Mouse (Mus musculus): ENCODE measurements around the gene Plekhm1.

Gene Plekhm1

DNA sequence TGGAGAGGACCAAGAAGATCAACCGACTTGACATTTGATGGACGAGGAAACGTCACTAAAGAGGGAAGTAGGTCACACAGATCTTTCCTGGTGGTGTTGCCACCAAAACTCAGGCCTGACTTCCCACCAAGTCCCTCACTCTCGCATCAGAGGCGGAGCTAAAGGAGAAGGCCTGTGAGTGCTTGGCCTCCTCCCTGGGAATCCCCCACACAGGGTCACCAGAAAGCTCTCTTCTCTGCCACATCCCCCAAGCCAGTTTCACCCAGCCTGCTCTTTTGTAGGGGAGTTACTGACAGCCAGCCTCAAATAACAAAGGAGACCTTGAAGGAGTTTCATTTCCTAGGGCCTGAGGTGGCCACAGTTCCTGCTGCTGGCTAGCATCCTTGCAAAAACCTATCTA lies 97.1 kb downstream of the Plekhm1 start:
- in situ Hi-C loops (cut with MboI, MseI): no loop called here

DNA sequence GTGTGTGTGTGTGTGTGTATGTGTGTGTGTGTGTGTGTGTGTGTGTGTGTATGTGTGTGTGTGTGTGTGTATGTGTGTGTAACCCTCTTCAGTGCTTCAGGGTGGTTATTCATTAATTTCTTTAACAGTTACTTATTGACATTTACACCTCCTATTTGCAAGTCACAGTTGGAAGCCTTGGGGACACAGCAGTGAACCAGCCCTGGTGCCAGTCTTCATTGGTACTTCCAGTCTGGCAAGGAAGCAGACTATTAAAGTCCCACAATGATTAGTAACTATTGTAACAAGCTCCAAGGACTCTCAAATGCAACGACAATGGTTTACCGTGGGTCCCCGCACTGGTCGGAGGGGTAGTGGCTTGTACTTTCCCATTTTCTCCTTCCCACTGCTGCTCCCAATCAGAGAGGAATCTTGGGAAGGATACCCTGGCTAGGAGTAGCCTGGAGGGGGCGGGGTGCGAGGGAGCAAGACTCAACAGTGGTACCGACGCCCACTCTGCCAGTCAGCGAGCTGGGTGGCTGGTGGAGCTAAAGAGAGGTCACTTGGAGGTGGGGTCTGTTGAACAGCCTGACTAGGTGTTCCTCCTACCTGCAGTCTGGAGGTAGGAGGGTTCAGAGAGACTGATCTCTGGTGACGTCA lies 97.6 kb downstream of the Plekhm1 start:
- in situ Hi-C loops (cut with MboI, MseI): no loop called here
